Mouse (Mus musculus) CH12.LX (cell line): ENCODE data around the gene Eml5. TPM values are rescaled to one million over a fixed set of nuclear protein-coding genes. Genes with fewer than 3 reads are reported as not detected.

Experiments
- DNase-seq: peaks from one replicate; pipeline ENCODE4 v3.0.0-alpha.2; 2013; ENCODE audit errors: extremely low read depth
- H3K27ac ChIP-seq: 2 replicates; pipeline ENCODE4 v1.5.1; 2012; ENCODE audit warnings: low read depth, mild to moderate bottlenecking, control low read depth, moderate library complexity; ENCODE audit not compliant: insufficient read depth
- H3K27me3 ChIP-seq: replicated peaks from 2 replicates; pipeline ENCODE3; 2012; ENCODE audit warnings: inconsistent platforms
- H3K36me3 ChIP-seq, 2 experiments: replicated peaks in 1 of 2; 2 replicates each; pipeline versions ENCODE3 to v1.6.1; 2012; ENCODE audit warnings: inconsistent platforms in 1 of 2, low read length in 1 of 2, mild to moderate bottlenecking in 1 of 2, mixed read lengths in 1 of 2, moderate library complexity in 1 of 2; ENCODE audit not compliant: control insufficient read depth in 1 of 2, insufficient read depth in 1 of 2
- H3K4me1 ChIP-seq, 2 experiments: 2 replicates each; pipeline ENCODE4 v1.6.1; 2012; ENCODE audit warnings: inconsistent platforms in 1 of 2, moderate library complexity in 1 of 2; ENCODE audit not compliant: insufficient read depth in 2 of 2, control insufficient read depth in 1 of 2
- H3K4me2 ChIP-seq: 2 replicates; pipeline ENCODE4 v1.6.1; 2012; ENCODE audit warnings: low read depth, mild to moderate bottlenecking, control low read depth; ENCODE audit not compliant: poor library complexity, insufficient read depth, severe bottlenecking
- H3K4me3 ChIP-seq, 3 experiments: fragments of 150-350 bp in 1 of 3; sonication (generic) in 1 of 3; replicated peaks in 1 of 3; 2 replicates each; pipeline versions ENCODE3 to v1.5.1; 2011 to 2012; ENCODE audit warnings: low read depth in 2 of 3, low read length in 2 of 3, mild to moderate bottlenecking in 2 of 3, moderate library complexity in 2 of 3, control low read depth in 1 of 3, improper control_type of control experiment in 1 of 3, inconsistent platforms in 1 of 3, mixed read lengths in 1 of 3; ENCODE audit not compliant: poor library complexity in 1 of 3
- H3K79me2 ChIP-seq: replicated peaks from 2 replicates; pipeline ENCODE4 v1.6.1; 2012; ENCODE audit warnings: mild to moderate bottlenecking, moderate library complexity; ENCODE audit not compliant: control insufficient read depth, poor library complexity, insufficient read depth, severe bottlenecking; ENCODE audit errors: extremely low read depth
- H3K9ac ChIP-seq: 2 replicates; pipeline ENCODE4 v1.6.1; 2012; ENCODE audit warnings: low read depth, mild to moderate bottlenecking, control low read depth, moderate library complexity; ENCODE audit not compliant: insufficient read depth
- H3K9me3 ChIP-seq: replicated peaks from 2 replicates; pipeline ENCODE3; 2012; ENCODE audit warnings: low read length, inconsistent platforms, mixed read lengths
- BHLHE40 ChIP-seq: IDR thresholded peaks from 2 replicates; pipeline ENCODE4 v1.6.1; 2011; ENCODE audit warnings: mild to moderate bottlenecking, low read depth, low read length, improper control_type of control experiment
- CHD1 ChIP-seq: IDR thresholded peaks from 2 replicates; pipeline ENCODE4 v1.6.1; 2012; ENCODE audit warnings: low read depth, low read length, improper control_type of control experiment, inconsistent platforms
- CHD2 ChIP-seq: IDR thresholded peaks from 2 replicates; pipeline ENCODE4 v1.6.1; 2011; ENCODE audit warnings: low read length, improper control_type of control experiment
- CTCF ChIP-seq, 2 experiments: IDR thresholded peaks in 1 of 2; conservative IDR thresholded peaks in 1 of 2; 2 replicates each; pipeline ENCODE4 v1.5.1; 2011 to 2012; ENCODE audit warnings: low read depth in 2 of 2, low read length in 2 of 2, improper control_type of control experiment in 1 of 2, inconsistent platforms in 1 of 2, mild to moderate bottlenecking in 1 of 2, moderate library complexity in 1 of 2
- E2F4 ChIP-seq: IDR thresholded peaks from 2 replicates; pipeline ENCODE4 v1.6.1; 2011; ENCODE audit warnings: low read depth, low read length, improper control_type of control experiment; ENCODE audit not compliant: insufficient replicate concordance
- ELF1 ChIP-seq: IDR thresholded peaks from 2 replicates; pipeline ENCODE4 v1.6.1; 2014; ENCODE audit warnings: low read depth, mild to moderate bottlenecking, inconsistent platforms, low read length, improper control_type of control experiment
- EP300 ChIP-seq: IDR thresholded peaks from 2 replicates; pipeline ENCODE4 v1.6.1; 2011; ENCODE audit warnings: low read length, improper control_type of control experiment
- ETS1 ChIP-seq: conservative IDR thresholded peaks from 2 replicates; pipeline ENCODE4 v1.6.1; 2012; ENCODE audit warnings: low read depth, mild to moderate bottlenecking, inconsistent platforms, low read length, improper control_type of control experiment, moderate library complexity
- GABPA ChIP-seq: IDR thresholded peaks from 2 replicates; pipeline ENCODE4 v1.6.1; 2012; ENCODE audit warnings: low read depth, low read length, improper control_type of control experiment, inconsistent platforms; ENCODE audit not compliant: insufficient replicate concordance
- HCFC1 ChIP-seq: IDR thresholded peaks from 2 replicates; pipeline ENCODE4 v1.6.1; 2012; ENCODE audit warnings: low read depth, mild to moderate bottlenecking, inconsistent platforms, low read length, improper control_type of control experiment
- IRF4 ChIP-seq: IDR thresholded peaks from 2 replicates; pipeline ENCODE4 v1.6.1; 2014; ENCODE audit warnings: low read depth, mild to moderate bottlenecking, inconsistent platforms, low read length, improper control_type of control experiment
- JUN ChIP-seq: IDR thresholded peaks from 2 replicates; pipeline ENCODE4 v1.6.1; 2011; ENCODE audit warnings: low read depth, mild to moderate bottlenecking, low read length, improper control_type of control experiment, moderate library complexity; ENCODE audit not compliant: insufficient read depth
- JUND ChIP-seq: conservative IDR thresholded peaks from 2 replicates; pipeline ENCODE4 v1.6.1; 2011; ENCODE audit warnings: low read depth, low read length, improper control_type of control experiment
- KAT2A ChIP-seq: IDR thresholded peaks from 2 replicates; pipeline ENCODE4 v1.6.1; 2012; ENCODE audit warnings: low read length, improper control_type of control experiment, inconsistent platforms; ENCODE audit not compliant: insufficient replicate concordance
- MAFK ChIP-seq: IDR thresholded peaks from 2 replicates; pipeline ENCODE4 v1.6.1; 2011; ENCODE audit warnings: low read length, improper control_type of control experiment; ENCODE audit not compliant: insufficient replicate concordance
- MAX ChIP-seq: IDR thresholded peaks from 2 replicates; pipeline ENCODE4 v1.6.1; 2011; ENCODE audit warnings: low read length, improper control_type of control experiment
- MAZ ChIP-seq: IDR thresholded peaks from 2 replicates; pipeline ENCODE4 v1.6.1; 2012; ENCODE audit warnings: low read depth, mild to moderate bottlenecking, inconsistent platforms, low read length, improper control_type of control experiment, moderate library complexity
- MEF2A ChIP-seq: IDR thresholded peaks from 2 replicates; pipeline ENCODE4 v1.6.1; 2014; ENCODE audit warnings: low read depth, mild to moderate bottlenecking, inconsistent platforms, low read length, improper control_type of control experiment, borderline replicate concordance
- MXI1 ChIP-seq: IDR thresholded peaks from 2 replicates; pipeline ENCODE4 v1.6.1; 2011; ENCODE audit warnings: mild to moderate bottlenecking, low read depth, low read length, improper control_type of control experiment
- MYC ChIP-seq: IDR thresholded peaks from 2 replicates; pipeline ENCODE4 v1.6.1; 2011; ENCODE audit warnings: low read depth, mild to moderate bottlenecking, improper control_type of control experiment, low read length
- NELFE ChIP-seq: IDR thresholded peaks from 2 replicates; pipeline ENCODE4 v1.6.1; 2011; ENCODE audit warnings: low read depth, low read length, improper control_type of control experiment
- NRF1 ChIP-seq: IDR thresholded peaks from 2 replicates; pipeline ENCODE4 v1.6.1; 2014; ENCODE audit warnings: low read depth, mild to moderate bottlenecking, inconsistent platforms, low read length, improper control_type of control experiment, moderate library complexity
- PAX5 ChIP-seq: IDR thresholded peaks from 2 replicates; pipeline ENCODE4 v1.6.1; 2012; ENCODE audit warnings: low read length, inconsistent platforms, mixed read lengths
- POLR2A ChIP-seq: IDR thresholded peaks from 2 replicates; pipeline ENCODE4 v1.6.1; 2011; ENCODE audit warnings: low read depth, mild to moderate bottlenecking, improper control_type of control experiment, low read length
- POLR2AphosphoS2 ChIP-seq: IDR thresholded peaks from 2 replicates; pipeline ENCODE4 v1.6.1; 2011; ENCODE audit warnings: low read depth, low read length, improper control_type of control experiment
- RAD21 ChIP-seq: IDR thresholded peaks from 2 replicates; pipeline ENCODE4 v1.6.1; 2011; ENCODE audit warnings: low read depth, mild to moderate bottlenecking, low read length, improper control_type of control experiment, moderate library complexity
- RCOR1 ChIP-seq: conservative IDR thresholded peaks from 2 replicates; pipeline ENCODE4 v1.6.1; 2012; ENCODE audit warnings: low read depth, mild to moderate bottlenecking, inconsistent platforms, low read length, improper control_type of control experiment
- SIN3A ChIP-seq: IDR thresholded peaks from 2 replicates; pipeline ENCODE4 v1.6.1; 2012; ENCODE audit warnings: low read length, improper control_type of control experiment, inconsistent platforms
- SMC3 ChIP-seq: IDR thresholded peaks from 2 replicates; pipeline ENCODE4 v1.6.1; 2011; ENCODE audit warnings: low read depth, low read length, improper control_type of control experiment
- TBP ChIP-seq: conservative IDR thresholded peaks from 2 replicates; pipeline ENCODE4 v1.6.1; 2011; ENCODE audit warnings: low read depth, low read length, improper control_type of control experiment
- TCF12 ChIP-seq: IDR thresholded peaks from 2 replicates; pipeline ENCODE4 v1.6.1; 2014; ENCODE audit warnings: low read depth, mild to moderate bottlenecking, inconsistent platforms, low read length, improper control_type of control experiment
- UBTF ChIP-seq: IDR thresholded peaks from 2 replicates; pipeline ENCODE4 v1.6.1; 2012; ENCODE audit warnings: low read depth, mild to moderate bottlenecking, inconsistent platforms, low read length, improper control_type of control experiment, moderate library complexity
- USF1 ChIP-seq: IDR thresholded peaks from 2 replicates; pipeline ENCODE4 v1.6.1; 2014; ENCODE audit warnings: low read depth, mild to moderate bottlenecking, inconsistent platforms, low read length, improper control_type of control experiment
- USF2 ChIP-seq: conservative IDR thresholded peaks from 2 replicates; pipeline ENCODE4 v1.6.1; 2011; ENCODE audit warnings: low read depth, low read length, improper control_type of control experiment
- ZC3H11A ChIP-seq: IDR thresholded peaks from 2 replicates; pipeline ENCODE4 v1.6.1; 2012; ENCODE audit warnings: low read depth, mild to moderate bottlenecking, inconsistent platforms, low read length, improper control_type of control experiment
- ZKSCAN1 ChIP-seq: IDR thresholded peaks from 2 replicates; pipeline ENCODE4 v1.6.1; 2012; ENCODE audit warnings: low read depth, inconsistent platforms, low read length, improper control_type of control experiment, borderline replicate concordance
- ZMIZ1 ChIP-seq: IDR thresholded peaks from 2 replicates; pipeline ENCODE4 v1.6.1; 2012; ENCODE audit warnings: low read depth, mild to moderate bottlenecking, inconsistent platforms, low read length, improper control_type of control experiment
- ZNF384 ChIP-seq: IDR thresholded peaks from 2 replicates; pipeline ENCODE4 v1.6.1; 2012; ENCODE audit warnings: low read depth, low read length, improper control_type of control experiment, inconsistent platforms
- dilution Hi-C: fragments of 300-500 bp; cut with MboI; formaldehyde crosslinking; loops from 2 replicates; pipeline ENCODE4 v1.14.3; 2020; ENCODE audit warnings: low sequenced_read_pairs; ENCODE audit not compliant: extremely low pct_unique_long_range_greater_than_20kb, extremely low pct_ligation_motif_present
- in situ Hi-C: fragments of 300-500 bp; cut with MboI; formaldehyde crosslinking; loops from 3 replicates; pipeline ENCODE4 v1.14.3; 2019; ENCODE audit warnings: low sequenced_read_pairs, low pct_ligation_motif_present, low pct_unique_long_range_greater_than_20kb, mixed read lengths
- polyA plus RNA-seq: library from polyadenylated mRNA; unstranded; fragments of >175 nt; gene quantifications from 2 replicates; pipeline ENCODE4 v1.2.1, GENCODE M21; 2012; ENCODE audit warnings: low read depth; ENCODE audit not compliant: insufficient read length
- total RNA-seq, 2 experiments: library from RNA; depleted of rRNA; stranded (reverse); fragments of 300-350 nt in 1 of 2; fragments of >200 nt in 1 of 2; gene quantifications; 2 replicates each; pipeline ENCODE4 v1.2.3; 2012 to 2014

Eml5 gene
- total and polyA plus RNA-seq, 3 experiments, result 1.8 to 5.9 (median 3.4) TPM

DNA sequence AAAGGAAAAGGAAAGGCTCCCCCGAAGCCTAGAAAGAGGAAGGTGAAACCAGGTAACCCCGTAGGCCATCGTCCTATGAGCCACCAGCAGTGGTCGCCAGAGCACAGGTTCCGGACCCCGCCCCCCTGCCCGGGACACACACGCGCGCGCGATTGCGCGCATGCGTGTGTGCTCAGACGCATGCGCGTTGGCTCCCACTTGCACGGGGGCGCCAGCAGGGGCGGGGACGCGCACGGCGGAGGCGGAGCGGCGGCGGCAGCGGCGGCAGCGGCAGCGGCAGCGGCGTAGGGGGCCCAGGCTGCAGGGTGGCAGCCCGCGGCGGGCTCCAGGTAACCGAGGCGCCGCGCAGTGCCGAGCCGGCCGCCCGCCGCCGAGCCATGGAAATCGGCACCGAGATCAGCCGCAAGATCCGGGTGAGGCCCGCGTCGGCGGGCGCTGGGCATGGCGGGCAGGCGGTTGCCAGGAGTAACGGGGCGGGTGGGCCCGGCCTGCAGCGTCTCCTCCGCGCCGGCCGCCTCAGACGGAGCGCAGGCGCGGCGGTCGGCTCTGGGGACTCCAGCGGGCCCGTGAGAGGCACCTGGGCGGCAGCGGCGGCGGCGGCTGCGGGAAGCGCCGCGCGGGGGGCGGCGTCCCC is 154.4 kb downstream of the Eml5 start, which contains the start of gene Zc3h14:
Gene Zc3h14, plus strand, starts transcription at position 219 of the 634 bp plus-strand sequence.
- in situ Hi-C loops, result no loop called here

DNA sequence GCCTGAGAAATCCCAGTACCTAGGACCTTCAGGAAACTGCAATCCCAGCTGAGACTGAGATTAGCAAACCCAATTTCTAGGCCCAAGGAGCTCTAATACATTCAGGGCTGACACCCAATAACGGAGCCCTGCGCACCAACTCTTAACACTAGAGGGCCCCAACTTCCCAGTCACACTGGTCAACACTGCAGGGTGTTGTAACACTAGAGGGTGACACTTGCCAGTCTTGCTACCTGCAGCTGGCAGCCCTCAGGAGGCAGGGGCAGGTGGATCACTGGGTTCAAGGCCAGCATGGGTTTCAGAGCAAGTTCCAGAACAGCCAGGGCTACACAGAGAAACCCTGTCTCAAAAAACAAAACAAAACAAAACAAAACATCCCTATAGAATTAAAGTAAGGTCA is 155.2 kb downstream of the Eml5 start:
- Histone ChIP-seq H3K27ac (no peak overlapping the region), H3K9me3 (no peaks in the 10 kb centered on the region), H3K4me2 (no peak overlapping the region), H3K9ac (no peak overlapping the region), H3K79me2 (peaks cover 37% of the 10 kb centered on the region), H3K27me3 (peaks cover 24% of the 10 kb centered on the region), H3K36me3 (peaks cover 0 to 22% of the 10 kb centered on the region in 2 experiments), H3K4me3 (peak overlapping the region in 1 of 3 experiments; percentile 83), H3K4me1 (peaks cover 2 to 38% of the 10 kb centered on the region in 2 experiments; a peak in 2 of 4 replicates)
- dilution Hi-C loops (no loop called here), in situ Hi-C loops (no loop called here)
- peak; percentile 83 for DNase-seq
- TF ChIP-seq SMC3, result peak; percentile 66
- 0 out of 2 replicates have a peak, but pooled peaks have one; percentile 19 for TF ChIP-seq IRF4
- TF ChIP-seq MAX, result no peak
- no peak for TF ChIP-seq PAX5
- no peak for TF ChIP-seq RCOR1
- TF ChIP-seq TBP, result no peak
- TF ChIP-seq BHLHE40, result no peak
- TF ChIP-seq MEF2A, result 0 out of 2 replicates have a peak, but pooled peaks have one; percentile 29
- TF ChIP-seq ETS1, result no peak
- peak in 1 of 2 experiments; percentile 99; a peak in 2 of 4 replicates for TF ChIP-seq CTCF (conservative IDR thresholded peaks at IDR 0.05 in 1 of 2, IDR thresholded peaks at IDR 0.05 in 1 of 2; ENCODE audit: low read depth in 2 of 2, low read length in 2 of 2)
- peak; percentile 57 for TF ChIP-seq RAD21
- TF ChIP-seq HCFC1, result peak; percentile 20; the same call in 1 of the 2 replicates
- no peak for TF ChIP-seq USF2
- TF ChIP-seq NELFE, result peak; percentile 61; the same call in 1 of the 2 replicates
- TF ChIP-seq NRF1, result peak; percentile 42; the same call in 1 of the 2 replicates

More for the DNA sequence above, 154.4 kb downstream of the Eml5 start, which contains the start of gene Zc3h14:
- Histone ChIP-seq H3K9ac (peak within 1 kb of the TSS; percentile 83), H3K27me3 (peaks cover 19% of the 10 kb centered on the region), H3K9me3 (no peaks in the 10 kb centered on the region), H3K4me3 (peak within 1 kb of the TSS; percentile 65 to 93 (median 83)), H3K4me1 (peaks cover 2 to 38% of the 10 kb centered on the region in 2 experiments; a peak in 2 of 4 replicates), H3K36me3 (peaks cover 0 to 27% of the 10 kb centered on the region in 2 experiments), H3K4me2 (peak within 1 kb of the TSS; percentile 94), H3K27ac (peak within 1 kb of the TSS; percentile 53), H3K79me2 (peaks cover 44% of the 10 kb centered on the region)
- dilution Hi-C loops, result no loop called here
- peak; percentile 93 for DNase-seq
- no peak for TF ChIP-seq USF2
- TF ChIP-seq MYC, result peak; percentile 51; the same call in 1 of the 2 replicates
- no peak for TF ChIP-seq ZMIZ1
- no peak for TF ChIP-seq JUN
- TF ChIP-seq ELF1, result peak; percentile 76
- TF ChIP-seq CHD1, result no peak
- TF ChIP-seq SMC3, result no peak; the same call in 1 of the 2 replicates
- peak in 1 of 2 experiments; percentile 77; a peak in 2 of 4 replicates for TF ChIP-seq CTCF (conservative IDR thresholded peaks at IDR 0.05 in 1 of 2, IDR thresholded peaks at IDR 0.05 in 1 of 2; ENCODE audit: low read depth in 2 of 2, low read length in 2 of 2)
- TF ChIP-seq BHLHE40, result peak; percentile 73
- TF ChIP-seq TBP, result 0 out of 2 replicates have a peak, but pooled peaks have one; percentile 36
- TF ChIP-seq ZC3H11A, result no peak
- peak; percentile 52; the same call in 1 of the 2 replicates for TF ChIP-seq MEF2A
- 0 out of 2 replicates have a peak, but pooled peaks have one; percentile 65 for TF ChIP-seq MAZ
- no peak for TF ChIP-seq PAX5
- TF ChIP-seq POLR2AphosphoS2, result no peak
- TF ChIP-seq MAX, result peak; percentile 76
- TF ChIP-seq USF1, result no peak
- TF ChIP-seq KAT2A, result 0 out of 2 replicates have a peak, but pooled peaks have one; percentile 63
- TF ChIP-seq RAD21, result no peak
- TF ChIP-seq ZKSCAN1, result no peak
- TF ChIP-seq EP300, result no peak
- TF ChIP-seq ETS1, result no peak
- peak; percentile 74 for TF ChIP-seq HCFC1
- peak; percentile 48; the same call in 1 of the 2 replicates for TF ChIP-seq IRF4
- TF ChIP-seq NELFE, result peak; percentile 73; the same call in 1 of the 2 replicates
- TF ChIP-seq TCF12, result peak; percentile 66; the same call in 1 of the 2 replicates
- peak; percentile 44 for TF ChIP-seq POLR2A
- TF ChIP-seq CHD2, result no peak
- no peak for TF ChIP-seq RCOR1
- TF ChIP-seq MXI1, result peak; percentile 69; the same call in 1 of the 2 replicates
- TF ChIP-seq JUND, result no peak
- TF ChIP-seq NRF1, result peak; percentile 95
- TF ChIP-seq UBTF, result 0 out of 2 replicates have a peak, but pooled peaks have one; percentile 11
- TF ChIP-seq SIN3A, result peak; percentile 80
- TF ChIP-seq E2F4, result no peak
- no peak for TF ChIP-seq MAFK
- TF ChIP-seq GABPA, result no peak
- TF ChIP-seq ZNF384, result no peak
